Mouse (Mus musculus): ENCODE measurements around the gene Vmn1r200. TPM values are rescaled to one million over a fixed set of nuclear protein-coding genes. Genes with fewer than 3 reads are reported as not detected.
"Not testable (repeated sequence)": the region's sequence is repeated elsewhere in the genome, so short reads cannot be mapped to it uniquely, and the experiment has no call there.

Gene Vmn1r200
- total RNA-seq (2021) = not detected
- long read RNA-seq, experiment 1 = 0 reads
- long read RNA-seq, experiment 2 = 0 reads

DNA sequence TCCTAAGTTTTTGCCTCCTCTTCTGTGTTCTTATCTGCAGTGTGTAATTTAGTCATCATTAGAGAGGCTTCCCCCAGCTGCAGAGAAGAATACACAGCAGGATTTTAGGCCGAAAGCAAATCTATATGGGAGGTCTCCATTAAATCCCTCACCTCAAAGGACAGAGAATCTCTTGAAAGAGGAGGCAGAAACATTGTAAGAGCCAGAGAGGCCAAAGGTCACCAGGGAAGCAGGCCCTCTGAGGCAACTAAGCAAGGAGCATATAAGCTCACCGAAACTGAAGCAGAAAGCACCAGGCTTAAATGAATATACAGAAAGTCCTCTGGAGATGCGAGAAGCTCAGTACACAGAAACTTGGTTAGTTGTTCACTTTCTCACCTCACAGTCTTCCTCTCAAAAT is at the start of gene Vmn1r200:
Vmn1r200 (plus strand) TSS at position 301 of the 400 bp plus-strand sequence.
- no peak for DNase-seq

DNA sequence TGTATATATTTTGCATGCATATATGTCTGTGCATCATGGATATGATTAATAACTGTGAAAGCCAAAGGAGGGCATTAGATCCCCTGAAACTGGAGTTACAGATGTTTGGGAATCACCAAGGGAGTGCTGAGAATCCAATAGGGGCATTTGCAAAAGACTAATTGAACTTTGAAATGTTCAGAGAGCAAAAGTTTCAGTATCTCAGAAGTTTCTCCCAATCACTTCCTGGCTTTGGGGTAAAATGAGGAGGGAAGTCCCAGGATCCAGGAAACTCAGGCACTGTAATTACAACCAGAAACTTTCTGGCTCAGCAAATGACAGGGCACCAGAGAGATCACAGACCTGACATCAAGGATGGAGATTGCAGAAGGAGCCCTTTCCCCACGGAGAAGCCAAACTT is 40.1 kb upstream of the Vmn1r200 start, which contains the start of gene Vmn1r198:
Vmn1r198 (plus strand) TSS at position 301 of the 400 bp plus-strand sequence.
- no peak for DNase-seq

DNA sequence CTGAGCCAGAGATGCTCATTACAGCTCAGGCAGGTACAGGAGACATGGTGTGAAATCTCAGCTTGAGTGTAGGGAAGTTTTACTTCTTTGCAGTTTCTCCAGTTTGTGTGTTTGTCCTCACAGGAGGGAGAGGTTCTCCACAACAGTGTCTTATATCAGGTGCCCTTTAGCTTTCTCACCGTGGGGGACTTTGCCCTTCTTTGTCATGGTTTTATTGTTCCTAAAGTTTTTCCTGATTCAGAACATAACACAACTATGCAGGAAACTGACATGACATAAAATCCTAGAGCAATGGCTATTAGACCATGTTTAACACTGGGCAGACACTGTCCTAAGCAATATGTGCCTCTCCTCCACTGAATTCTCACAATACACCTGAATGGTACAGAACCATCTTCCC is 39.4 kb upstream of the Vmn1r200 start:
- no peak for DNase-seq

DNA sequence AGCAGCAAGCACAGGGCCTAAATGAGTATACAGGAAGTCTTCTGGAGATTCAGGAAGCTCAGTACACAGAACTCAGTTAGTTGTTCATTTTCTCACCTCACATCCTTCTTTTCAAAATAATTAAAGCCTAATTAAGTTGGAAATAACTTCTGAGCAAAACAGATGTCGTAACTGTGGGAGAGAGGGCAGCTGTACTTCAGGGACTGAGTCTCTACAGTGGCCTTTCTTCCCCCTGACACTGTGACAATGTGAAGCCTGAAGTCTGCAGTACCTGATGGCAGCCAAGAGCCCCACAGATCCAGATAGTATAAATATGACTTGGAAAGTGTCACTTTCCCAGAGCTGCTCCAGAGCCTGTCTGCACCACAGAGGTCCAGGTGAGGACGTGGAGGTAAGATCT is 10.7 kb upstream of the Vmn1r200 start, which contains the start of gene Vmn1r199:
Vmn1r199 (plus strand) TSS at position 301 of the 400 bp plus-strand sequence.
- no peak for DNase-seq

DNA sequence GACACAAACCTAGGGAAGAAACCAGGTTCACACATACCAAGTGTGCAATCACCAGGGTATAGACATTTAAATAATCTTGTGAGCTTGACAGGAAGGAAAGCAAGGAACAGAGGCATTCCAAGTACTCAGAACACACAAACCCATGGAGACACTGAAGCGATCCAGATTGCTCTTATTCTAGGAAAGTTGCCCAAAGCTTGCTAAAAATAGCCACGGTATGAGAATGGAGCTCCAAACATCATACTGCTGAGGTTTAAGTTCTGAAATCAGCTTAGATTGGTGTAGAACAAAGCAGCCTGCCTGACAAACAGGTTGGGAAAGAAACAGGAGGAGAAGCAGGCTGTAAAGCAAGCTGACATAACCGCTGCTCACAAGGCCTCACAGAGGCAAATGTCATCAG is 9.0 kb upstream of the Vmn1r200 start:
- not testable (repeated sequence) for DNase-seq

DNA sequence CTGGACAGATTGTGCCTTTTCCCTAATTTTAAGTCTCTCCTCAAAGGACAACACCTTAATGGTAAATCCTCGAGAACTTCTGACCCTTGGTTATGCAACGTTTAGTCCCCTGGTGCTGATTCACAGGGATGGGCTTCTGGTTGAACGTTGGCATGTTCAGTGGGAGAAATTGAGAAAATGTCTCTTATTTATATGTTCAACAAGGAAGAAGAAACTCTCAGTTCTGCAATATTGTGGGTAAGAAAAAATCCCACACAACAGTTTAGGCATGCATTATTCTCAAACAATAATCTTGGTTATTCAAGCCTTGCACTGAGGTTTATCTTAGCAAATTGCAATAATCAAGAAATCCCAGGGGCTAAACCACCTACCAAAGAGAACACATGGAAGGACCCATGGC is 6.8 kb upstream of the Vmn1r200 start:
- DNase-seq = no peak

DNA sequence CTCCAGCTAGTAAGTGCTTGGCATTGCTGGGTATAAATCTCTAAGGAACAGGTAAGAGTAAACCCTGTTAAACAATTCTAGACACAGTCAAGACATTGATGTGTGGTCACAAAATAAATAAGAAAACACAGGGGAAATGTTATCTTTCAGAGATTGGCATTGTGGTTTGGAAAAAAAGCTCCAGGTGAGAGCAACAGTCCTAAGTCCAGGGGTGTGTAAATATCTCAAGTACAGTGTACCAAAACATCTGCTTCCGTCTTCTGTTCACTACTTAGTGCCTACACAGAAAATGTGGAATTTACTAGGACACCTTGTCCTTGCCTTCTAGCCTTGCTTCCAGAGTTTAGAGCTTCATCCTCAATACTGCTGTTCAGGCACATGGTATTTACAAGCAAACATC is 3.1 kb upstream of the Vmn1r200 start:
- DNase-seq = no peak

DNA sequence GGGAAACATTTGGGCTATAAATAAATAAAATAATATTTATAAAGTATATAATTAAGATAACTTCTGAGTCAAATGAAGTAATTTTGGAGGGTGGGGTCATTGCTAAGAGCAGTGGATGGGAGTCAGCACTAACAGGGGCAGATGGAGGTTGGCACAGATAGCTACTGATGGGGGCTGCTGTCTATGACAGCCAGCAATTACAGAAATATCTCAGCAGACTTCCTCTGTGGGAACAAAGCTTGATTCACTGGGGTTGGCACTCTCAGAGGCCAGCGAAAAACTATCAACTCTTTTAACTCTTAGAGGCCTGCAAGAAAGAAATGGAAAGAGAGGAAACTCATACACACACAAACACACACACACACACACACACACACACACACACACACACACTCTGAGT is 12.8 kb downstream of the Vmn1r200 start:
- DNase-seq = no peak

Other genes starting within 250 kb of the Vmn1r200 start
- not detected for gene Vmn1r191, start 206.4 kb upstream of the Vmn1r200 start, total RNA-seq (2021)
- not detected for gene Vmn1r192, start 199.2 kb upstream of the Vmn1r200 start, total RNA-seq (2021)
- not detected for gene Vmn1r193, start 167.2 kb upstream of the Vmn1r200 start, total RNA-seq (2021)
- gene Vmn1r194, start 146.2 kb upstream of the Vmn1r200 start, total RNA-seq (2021) = not detected
- not detected for gene Vmn1r195, start 119.9 kb upstream of the Vmn1r200 start, total RNA-seq (2021)
- not detected for gene Vmn1r196, start 100.5 kb upstream of the Vmn1r200 start, total RNA-seq (2021)
- not detected for gene Vmn1r197, start 65.8 kb upstream of the Vmn1r200 start, total RNA-seq (2021)
- not detected for gene Vmn1r198, start 40.0 kb upstream of the Vmn1r200 start, total RNA-seq (2021)
- not detected for gene Vmn1r199, start 10.6 kb upstream of the Vmn1r200 start, total RNA-seq (2021)
- not detected for gene Vmn1r201, start 81.5 kb downstream of the Vmn1r200 start, total RNA-seq (2021)
- not detected for gene Vmn1r202, start 115.0 kb downstream of the Vmn1r200 start, total RNA-seq (2021)
- not detected for gene Vmn1r203, start 127.7 kb downstream of the Vmn1r200 start, total RNA-seq (2021)
- not detected for gene Vmn1r204, start 162.8 kb downstream of the Vmn1r200 start, total RNA-seq (2021)
- gene Vmn1r205, start 202.6 kb downstream of the Vmn1r200 start, total RNA-seq (2021) = not detected
- gene Vmn1r206, start 233.9 kb downstream of the Vmn1r200 start, total RNA-seq (2021) = not detected

All from gastrocnemius, postnatal 25 days (tissue).